ENCODE assay signal across 28 mouse cellular contexts in genomic region chr13:89607399-89607798, GRCm38 (mm10).
DNase-seq lines count a peak whose midpoint lies in the region; ATAC-seq and TF ChIP-seq lines count a peak whose summit lies in the region.
"Had no signal": no experiment of that assay in that cellular context is flagged by ENCODE, and none has a peak within 500 bp of the region (broad histone marks: within the 10 kb centered on the region; RNA-seq: fewer than 3 reads in every experiment).

No protein-coding gene starts in this region.

- H3K36me3 ChIP-seq in hindbrain, embryonic 16.5 days (ENCODE audit: control insufficient read depth, insufficient read depth, low read length): no peaks in the 10 kb centered on the region
- H3K36me3 ChIP-seq in hindbrain, embryonic 10.5 days: no peaks in the 10 kb centered on the region
- H3K36me3 ChIP-seq in forebrain, embryonic 12.5 days (replicated peaks): no peaks in the 10 kb centered on the region
- no peaks in the 10 kb centered on the region for H3K36me3 ChIP-seq in forebrain, postnatal 0 days (ENCODE audit: insufficient read depth)
- H3K36me3 ChIP-seq: embryonic facial prominence, embryonic 12.5 days; heart, embryonic 10.5 days; heart, embryonic 15.5 days; hindbrain, embryonic 12.5 days; limb, embryonic 13.5 days; lung, embryonic 15.5 days; stomach, embryonic 15.5 days had no signal

- no peaks in the 10 kb centered on the region for H3K4me1 ChIP-seq in hindbrain, embryonic 16.5 days (ENCODE audit: control insufficient read depth, insufficient read depth, low read depth, low read length)
- H3K4me1 ChIP-seq in hindbrain, embryonic 10.5 days (replicated peaks): no peaks in the 10 kb centered on the region
- no peaks in the 10 kb centered on the region for H3K4me1 ChIP-seq in forebrain, embryonic 12.5 days
- H3K4me1 ChIP-seq in forebrain, postnatal 0 days (ENCODE audit: insufficient read depth): no peaks in the 10 kb centered on the region
- H3K4me1 ChIP-seq: embryonic facial prominence, embryonic 12.5 days; heart, embryonic 10.5 days; hindbrain, embryonic 12.5 days; limb, embryonic 13.5 days; lung, embryonic 15.5 days; stomach, embryonic 15.5 days had no signal

- DNase-seq in hindbrain, embryonic 10.5 days (ENCODE audit: low spot score): no peak
- DNase-seq in brain, adult 2 months (ENCODE audit: low read depth, low spot score): peak; percentile 16
- DNase-seq in forebrain, postnatal 0 days: no peak
- no peak for DNase-seq in gastrocnemius, adult 18-20 months (ENCODE audit: low spot score)
- DNase-seq in embryo, embryonic 9.5 days (ENCODE audit: extremely low spot score): no peak
- DNase-seq: adrenal gland, postnatal 25 days; cerebellum, adult 2 months; cerebellum, postnatal 14 days; gastrocnemius, postnatal 25 days; heart, adult 11 months; kidney, adult 8-10 months; layer of hippocampus, adult 9-11 months; retina, postnatal 1 day; right cerebral cortex, postnatal 25 days; thymus, postnatal 14 days had no signal

- TF ChIP-seq CTCF in forebrain, postnatal 0 days (IDR thresholded peaks at IDR 0.05; ENCODE audit: low read depth): no peak

- H3K9ac ChIP-seq in hindbrain, embryonic 16.5 days (ENCODE audit: low read depth, low read length): no peak overlapping the region
- H3K9ac ChIP-seq in forebrain, embryonic 12.5 days: no peak overlapping the region
- H3K9ac ChIP-seq in forebrain, postnatal 0 days: no peak overlapping the region
- H3K9ac ChIP-seq: embryonic facial prominence, embryonic 12.5 days; heart, embryonic 15.5 days; hindbrain, embryonic 12.5 days; limb, embryonic 13.5 days; lung, embryonic 15.5 days; stomach, embryonic 15.5 days had no signal

- no peaks in the 10 kb centered on the region for H3K27me3 ChIP-seq in hindbrain, embryonic 16.5 days (replicated peaks; ENCODE audit: control insufficient read depth, insufficient read depth, low read length)
- no peaks in the 10 kb centered on the region for H3K27me3 ChIP-seq in hindbrain, embryonic 10.5 days (ENCODE audit: insufficient read depth, poor library complexity, severe bottlenecking)
- no peaks in the 10 kb centered on the region for H3K27me3 ChIP-seq in forebrain, embryonic 12.5 days
- H3K27me3 ChIP-seq in forebrain, postnatal 0 days (ENCODE audit: insufficient read depth, low read length): no peaks in the 10 kb centered on the region
- H3K27me3 ChIP-seq: embryonic facial prominence, embryonic 12.5 days; heart, embryonic 15.5 days; hindbrain, embryonic 12.5 days; limb, embryonic 13.5 days; lung, embryonic 15.5 days; stomach, embryonic 15.5 days had no signal

- no peak overlapping the region for H3K27ac ChIP-seq in hindbrain, embryonic 16.5 days (ENCODE audit: low read depth, low read length)
- no peak overlapping the region for H3K27ac ChIP-seq in hindbrain, embryonic 10.5 days
- peak overlapping the region; percentile 59; the same call in 1 of the 2 replicates for H3K27ac ChIP-seq in forebrain, embryonic 12.5 days
- H3K27ac ChIP-seq in forebrain, postnatal 0 days (ENCODE audit: low read depth, low read length): 0 out of 2 replicates have a peak overlapping the region, but pooled peaks have one; percentile 1
- H3K27ac ChIP-seq: embryonic facial prominence, embryonic 12.5 days; heart, embryonic 10.5 days; heart, embryonic 15.5 days; hindbrain, embryonic 12.5 days; kidney, postnatal 0 days; limb, embryonic 13.5 days; lung, embryonic 15.5 days; stomach, embryonic 15.5 days had no signal

- no peak overlapping the region for H3K4me2 ChIP-seq in hindbrain, embryonic 16.5 days (ENCODE audit: low read length)
- no peak overlapping the region for H3K4me2 ChIP-seq in forebrain, embryonic 12.5 days
- H3K4me2 ChIP-seq in forebrain, postnatal 0 days (ENCODE audit: low read depth): no peak overlapping the region
- H3K4me2 ChIP-seq: embryonic facial prominence, embryonic 12.5 days; heart, embryonic 15.5 days; hindbrain, embryonic 12.5 days; limb, embryonic 13.5 days; liver, embryonic 11.5 days; lung, embryonic 15.5 days; midbrain, embryonic 11.5 days; stomach, embryonic 15.5 days had no signal

- no peaks in the 10 kb centered on the region for H3K9me3 ChIP-seq in hindbrain, embryonic 16.5 days (ENCODE audit: control insufficient read depth, low read length)
- H3K9me3 ChIP-seq in hindbrain, embryonic 10.5 days: no peaks in the 10 kb centered on the region
- H3K9me3 ChIP-seq in forebrain, embryonic 12.5 days: no peaks in the 10 kb centered on the region
- H3K9me3 ChIP-seq in forebrain, postnatal 0 days (ENCODE audit: low read length): no peaks in the 10 kb centered on the region
- H3K9me3 ChIP-seq: embryonic facial prominence, embryonic 12.5 days; heart, embryonic 10.5 days; heart, embryonic 15.5 days; hindbrain, embryonic 12.5 days; limb, embryonic 13.5 days; lung, embryonic 15.5 days; stomach, embryonic 15.5 days had no signal

- WGBS in hindbrain, embryonic 16.5 days: 43% methylated on average over 3 of the region's 3 CpGs
- 76% methylated on average over 3 of the region's 3 CpGs for WGBS in hindbrain, embryonic 10.5 days
- WGBS in forebrain, embryonic 12.5 days: 18% methylated on average over 3 of the region's 3 CpGs
- WGBS in forebrain, postnatal 0 days: 10% methylated on average over 3 of the region's 3 CpGs

- peak; percentile 63; the same call in 1 of the 2 replicates for ATAC-seq in hindbrain, embryonic 16.5 days
- peak; percentile 78; the same call in 1 of the 2 replicates for ATAC-seq in forebrain, embryonic 12.5 days (ENCODE audit: low FRiP score)
- ATAC-seq in forebrain, postnatal 0 days: peak; percentile 50
- ATAC-seq: intestine, embryonic 16.5 days had no signal

- no peak overlapping the region for H3K4me3 ChIP-seq in hindbrain, embryonic 16.5 days (ENCODE audit: low read length)
- H3K4me3 ChIP-seq in hindbrain, embryonic 10.5 days: no peak overlapping the region
- H3K4me3 ChIP-seq in forebrain, embryonic 12.5 days (replicated peaks): no peak overlapping the region
- no peak overlapping the region for H3K4me3 ChIP-seq in forebrain, postnatal 0 days (ENCODE audit: low read depth, low read length)
- H3K4me3 ChIP-seq: embryonic facial prominence, embryonic 12.5 days; heart, embryonic 10.5 days; heart, embryonic 15.5 days; hindbrain, embryonic 12.5 days; limb, embryonic 13.5 days; lung, embryonic 15.5 days; stomach, embryonic 15.5 days had no signal

Comparison
In these comparisons a context has a peak if more than half of its experiments do, and no peak if none do; other contexts are left out.
1. H3K27ac ChIP-seq: peak in forebrain, embryonic 12.5 days (single experiment) and forebrain, postnatal 0 days (single experiment); none in hindbrain, embryonic 16.5 days (single experiment) and hindbrain, embryonic 10.5 days (single experiment).
2. Peak in every context shown above with its lines, with median percentiles within 50 percentile points of each other: ATAC-seq.